Mouse (Mus musculus) embryonic fibroblast, embryonic 13.5 days (primary cell): ENCODE results near the gene Lrrc3b.
A peak's percentile ranks its signal among the peaks of the same experiment; 100 is the strongest.

Experiments
- CTCF ChIP-seq: IDR thresholded peaks from 2 replicates; pipeline ENCODE4 v1.5.1; 2011; ENCODE audit warnings: mild to moderate bottlenecking, control low read depth, low read length, moderate library complexity, borderline replicate concordance; ENCODE audit not compliant: insufficient read depth
- POLR2A ChIP-seq: IDR thresholded peaks from 2 replicates; pipeline ENCODE4 v1.6.1; 2011; ENCODE audit warnings: low read depth, mild to moderate bottlenecking, control low read depth, low read length, moderate library complexity

DNA sequence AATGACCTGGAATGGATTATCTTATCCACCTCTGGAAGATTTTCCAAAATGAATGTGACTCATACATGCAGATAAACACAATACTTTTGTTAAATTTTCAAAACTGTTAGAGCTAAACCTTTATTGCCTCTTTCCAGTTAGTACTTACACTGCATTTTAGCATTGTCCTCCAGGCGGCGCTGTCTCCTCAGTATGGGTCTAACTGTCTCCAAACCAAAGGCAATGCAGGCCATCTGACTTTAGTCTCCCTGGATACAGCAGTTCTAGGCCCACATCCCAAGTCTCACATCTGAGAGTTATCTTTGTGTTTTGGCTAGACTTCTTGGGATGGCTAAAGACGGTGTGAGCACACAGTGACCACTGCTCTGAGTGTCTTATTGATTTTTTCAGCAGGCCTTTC is 83.3 kb downstream of the Lrrc3b start:
- peak; percentile 61; the same call in 1 of the 2 replicates for TF ChIP-seq CTCF
- no peak for TF ChIP-seq POLR2A
